In the genomic region with DNA sequence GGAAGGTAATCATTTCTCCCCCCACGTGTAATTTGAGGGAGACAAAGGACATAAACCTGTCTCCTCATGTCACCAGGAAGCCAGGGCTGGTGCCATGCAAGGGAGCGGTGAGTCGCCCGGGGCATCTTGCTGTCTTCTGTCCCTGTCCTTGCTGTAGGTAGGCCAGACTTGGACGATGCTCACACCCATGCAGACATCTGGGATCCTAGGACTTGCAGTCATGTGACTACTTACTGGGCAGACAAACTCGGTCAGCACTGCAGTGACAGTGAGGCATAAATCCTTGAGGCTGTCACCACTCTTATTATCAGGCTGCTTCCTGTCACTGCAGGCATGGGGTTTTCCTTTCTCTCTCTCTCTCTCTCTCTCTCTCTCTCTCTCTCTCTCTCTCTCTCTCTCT, we compare ENCODE assay signal across 17 mouse cellular contexts.
"Had no signal": no experiment of that assay in that cellular context is flagged by ENCODE, and none has a peak within 500 bp of the region (broad histone marks: within the 10 kb centered on the region; RNA-seq: fewer than 3 reads in every experiment).

No protein-coding gene starts in this region.

- H3K27ac ChIP-seq: kidney, embryonic 15.5 days; liver, embryonic 13.5 days; midbrain, embryonic 10.5 days; midbrain, embryonic 13.5 days; neural tube, embryonic 13.5 days; stomach, embryonic 15.5 days had no signal

- H3K9me3 ChIP-seq: kidney, embryonic 15.5 days; liver, embryonic 13.5 days; midbrain, embryonic 10.5 days; midbrain, embryonic 13.5 days; neural tube, embryonic 13.5 days; stomach, embryonic 15.5 days had no signal

- ATAC-seq: midbrain, embryonic 13.5 days; midbrain, embryonic 16.5 days had no signal

- H3K27me3 ChIP-seq: kidney, embryonic 15.5 days; liver, embryonic 13.5 days; midbrain, embryonic 13.5 days; neural tube, embryonic 13.5 days; stomach, embryonic 15.5 days had no signal

- H3K9ac ChIP-seq: kidney, embryonic 15.5 days; liver, embryonic 13.5 days; midbrain, embryonic 13.5 days; neural tube, embryonic 13.5 days; stomach, embryonic 15.5 days had no signal

- H3K4me1 ChIP-seq: liver, embryonic 13.5 days; midbrain, embryonic 10.5 days; midbrain, embryonic 13.5 days; stomach, embryonic 15.5 days had no signal

- DNase-seq: kidney, postnatal 10 days; kidney, postnatal 4 days; liver, embryonic 13.5 days; lung, adult 2 months; lung, postnatal 14 days; lung, postnatal 4 days; retina, postnatal 1 day; right cerebral cortex, postnatal 25 days; spleen, adult 18-20 months; thymus, postnatal 25 days had no signal

- H3K4me3 ChIP-seq: kidney, embryonic 15.5 days; liver, embryonic 13.5 days; midbrain, embryonic 10.5 days; midbrain, embryonic 13.5 days; myocyte; neural tube, embryonic 13.5 days; stomach, embryonic 15.5 days had no signal

- H3K4me2 ChIP-seq: kidney, embryonic 15.5 days; liver, embryonic 13.5 days; midbrain, embryonic 13.5 days; neural tube, embryonic 13.5 days; stomach, embryonic 15.5 days had no signal

- H3K36me3 ChIP-seq: liver, embryonic 13.5 days; stomach, embryonic 15.5 days had no signal
